Mouse (Mus musculus): ENCODE measurements at regions not wholly inside any gene's neighbourhood (a gene's known extent, or its start where the extent isn't known, plus 50 kb on each side); places are given as distances from the start of the nearest gene placed in this dataset. TPM values are rescaled to one million over a fixed set of nuclear protein-coding genes. Genes with fewer than 3 reads are reported as not detected.

GRCm38 (mm10) chr2:139380285-139380684 lies 113.4 kb upstream of the Sptlc3 start:
- H3K4me1 ChIP-seq (ENCODE audit: control insufficient read depth, insufficient read depth, low read length) = no peaks in the 10 kb centered on the region
- no peak overlapping the region for H3K4me3 ChIP-seq (ENCODE audit: low read depth, low read length)
- no peaks in the 10 kb centered on the region for H3K27me3 ChIP-seq (ENCODE audit: control insufficient read depth, insufficient read depth, low read length)
- 84% methylated on average over 6 of the region's 6 CpGs for WGBS
- no peak for ATAC-seq (ENCODE audit: insufficient number of reproducible peaks, insufficient read depth, low FRiP score, low read depth)
- no peaks in the 10 kb centered on the region for H3K9me3 ChIP-seq (ENCODE audit: control insufficient read depth, low read depth, low read length)
- H3K4me2 ChIP-seq (replicated peaks; ENCODE audit: low read depth, low read length) = no peak overlapping the region
- H3K27ac ChIP-seq (ENCODE audit: low read length) = no peak overlapping the region
- H3K36me3 ChIP-seq (ENCODE audit: control insufficient read depth, insufficient read depth, low read length) = no peaks in the 10 kb centered on the region
- no peak overlapping the region for H3K9ac ChIP-seq (replicated peaks; ENCODE audit: low read depth, low read length)

- no peaks in the 10 kb centered on the region for H3K9me3 ChIP-seq (ENCODE audit: control insufficient read depth, low read depth, low read length)
- H3K4me2 ChIP-seq (replicated peaks; ENCODE audit: low read depth, low read length) = no peak overlapping the region
- no peaks in the 10 kb centered on the region for H3K36me3 ChIP-seq (ENCODE audit: control insufficient read depth, insufficient read depth, low read length)
- WGBS = 0% methylated on average over 1 of the region's 1 CpGs
- H3K4me3 ChIP-seq (ENCODE audit: low read depth, low read length) = no peak overlapping the region
- no peaks in the 10 kb centered on the region for H3K4me1 ChIP-seq (ENCODE audit: control insufficient read depth, insufficient read depth, low read length)
- H3K27ac ChIP-seq (ENCODE audit: low read length) = no peak overlapping the region
- ATAC-seq (ENCODE audit: insufficient number of reproducible peaks, insufficient read depth, low FRiP score, low read depth) = peak; percentile 63; the same call in 1 of the 2 replicates
- no peak overlapping the region for H3K9ac ChIP-seq (replicated peaks; ENCODE audit: low read depth, low read length)
- no peaks in the 10 kb centered on the region for H3K27me3 ChIP-seq (ENCODE audit: control insufficient read depth, insufficient read depth, low read length)
Observed at GRCm38 (mm10) chr2:139381628-139382027, 112.1 kb upstream of the Sptlc3 start.

- H3K27ac ChIP-seq (ENCODE audit: low read length) = no peak overlapping the region
- H3K9me3 ChIP-seq (ENCODE audit: control insufficient read depth, low read depth, low read length) = no peaks in the 10 kb centered on the region
- no peaks in the 10 kb centered on the region for H3K4me1 ChIP-seq (ENCODE audit: control insufficient read depth, insufficient read depth, low read length)
- no peak overlapping the region for H3K4me3 ChIP-seq (ENCODE audit: low read depth, low read length)
- no peaks in the 10 kb centered on the region for H3K36me3 ChIP-seq (ENCODE audit: control insufficient read depth, insufficient read depth, low read length)
- no peak overlapping the region for H3K4me2 ChIP-seq (replicated peaks; ENCODE audit: low read depth, low read length)
- no peak for ATAC-seq (ENCODE audit: insufficient number of reproducible peaks, insufficient read depth, low FRiP score, low read depth)
- H3K27me3 ChIP-seq (ENCODE audit: control insufficient read depth, insufficient read depth, low read length) = no peaks in the 10 kb centered on the region
- no peak overlapping the region for H3K9ac ChIP-seq (replicated peaks; ENCODE audit: low read depth, low read length)
- 64% methylated on average over 3 of the region's 3 CpGs for WGBS
Observed at GRCm38 (mm10) chr2:139413559-139413958, 80.2 kb upstream of the Sptlc3 start.

- no peak overlapping the region for H3K4me2 ChIP-seq (replicated peaks; ENCODE audit: low read depth, low read length)
- no peak overlapping the region for H3K9ac ChIP-seq (replicated peaks; ENCODE audit: low read depth, low read length)
- no peak overlapping the region for H3K27ac ChIP-seq (ENCODE audit: low read length)
- H3K36me3 ChIP-seq (ENCODE audit: control insufficient read depth, insufficient read depth, low read length) = no peaks in the 10 kb centered on the region
- WGBS = 35% methylated on average over 1 of the region's 1 CpGs
- H3K9me3 ChIP-seq (ENCODE audit: control insufficient read depth, low read depth, low read length) = no peaks in the 10 kb centered on the region
- no peak overlapping the region for H3K4me3 ChIP-seq (ENCODE audit: low read depth, low read length)
- H3K4me1 ChIP-seq (ENCODE audit: control insufficient read depth, insufficient read depth, low read length) = no peaks in the 10 kb centered on the region
- ATAC-seq (ENCODE audit: insufficient number of reproducible peaks, insufficient read depth, low FRiP score, low read depth) = no peak
- no peaks in the 10 kb centered on the region for H3K27me3 ChIP-seq (ENCODE audit: control insufficient read depth, insufficient read depth, low read length)
Observed at GRCm38 (mm10) chr2:139417506-139417905, 76.2 kb upstream of the Sptlc3 start.

GRCm38 (mm10) chr2:139422678-139423077 lies 71.0 kb upstream of the Sptlc3 start:
- Histone ChIP-seq H3K4me1 (ENCODE audit: control insufficient read depth, insufficient read depth, low read length) (no peaks in the 10 kb centered on the region), H3K9ac (replicated peaks; ENCODE audit: low read depth, low read length) (no peak overlapping the region), H3K27ac (ENCODE audit: low read length) (no peak overlapping the region), H3K4me2 (replicated peaks; ENCODE audit: low read depth, low read length) (no peak overlapping the region), H3K4me3 (ENCODE audit: low read depth, low read length) (no peak overlapping the region), H3K27me3 (ENCODE audit: control insufficient read depth, insufficient read depth, low read length) (no peaks in the 10 kb centered on the region), H3K9me3 (ENCODE audit: control insufficient read depth, low read depth, low read length) (no peaks in the 10 kb centered on the region), H3K36me3 (ENCODE audit: control insufficient read depth, insufficient read depth, low read length) (no peaks in the 10 kb centered on the region)
- no peak for ATAC-seq (ENCODE audit: insufficient number of reproducible peaks, insufficient read depth, low FRiP score, low read depth)
- WGBS = 83% methylated on average over 3 of the region's 3 CpGs

- no peaks in the 10 kb centered on the region for H3K27me3 ChIP-seq (ENCODE audit: control insufficient read depth, insufficient read depth, low read length)
- H3K4me3 ChIP-seq (ENCODE audit: low read depth, low read length) = no peak overlapping the region
- H3K4me1 ChIP-seq (ENCODE audit: control insufficient read depth, insufficient read depth, low read length) = no peaks in the 10 kb centered on the region
- no peak overlapping the region for H3K9ac ChIP-seq (replicated peaks; ENCODE audit: low read depth, low read length)
- H3K4me2 ChIP-seq (replicated peaks; ENCODE audit: low read depth, low read length) = no peak overlapping the region
- no peak for ATAC-seq (ENCODE audit: insufficient number of reproducible peaks, insufficient read depth, low FRiP score, low read depth)
- no peaks in the 10 kb centered on the region for H3K9me3 ChIP-seq (ENCODE audit: control insufficient read depth, low read depth, low read length)
- no peaks in the 10 kb centered on the region for H3K36me3 ChIP-seq (ENCODE audit: control insufficient read depth, insufficient read depth, low read length)
- H3K27ac ChIP-seq (ENCODE audit: low read length) = no peak overlapping the region
- whole genome bisulfite sequencing = 76% methylated on average over 2 of the region's 2 CpGs
Observed at GRCm38 (mm10) chr2:139423413-139423812, 70.3 kb upstream of the Sptlc3 start.

MicroRNAs encoded in the stretch of these regions (microRNA counts, 519-probe panel; counts per million panel counts)
- not detected for microRNA mmu-miR-1952

Small RNA genes in the stretch of these regions (microRNA-seq; reads per million reads assigned to microRNA genes)
- gene Mir1952 = not detected
